Mouse (Mus musculus) MEL (cell line): ENCODE results near the gene Eef1akmt3.
A peak's percentile ranks its signal among the peaks of the same experiment; 100 is the strongest.

Experiments used
- CHD2 ChIP-seq: IDR thresholded peaks from 2 replicates; pipeline ENCODE4 v1.6.1; 2011; ENCODE audit warnings: low read length, improper control_type of control experiment
- CTCF ChIP-seq, 3 experiments: IDR thresholded peaks in 2 of 3; conservative IDR thresholded peaks in 1 of 3; 2 replicates each; pipeline ENCODE4 v1.5.1; 2011 to 2012; ENCODE audit warnings: low read length in 3 of 3, low read depth in 2 of 3, mild to moderate bottlenecking in 2 of 3, improper control_type of control experiment in 1 of 3, inconsistent platforms in 1 of 3, mixed read lengths in 1 of 3, moderate library complexity in 1 of 3; ENCODE audit not compliant: control insufficient read depth in 1 of 3, insufficient read depth in 1 of 3, poor library complexity in 1 of 3, severe bottlenecking in 1 of 3
- EP300 ChIP-seq, 2 experiments: IDR thresholded peaks; 2 replicates each; pipeline ENCODE4 v1.6.1; 2011; ENCODE audit warnings: improper control_type of control experiment in 2 of 2, low read length in 2 of 2, low read depth in 1 of 2, mild to moderate bottlenecking in 1 of 2
- GATA1 ChIP-seq: IDR thresholded peaks from 2 replicates; pipeline ENCODE4 v1.6.1; 2011; ENCODE audit warnings: low read depth, low read length, improper control_type of control experiment
- HCFC1 ChIP-seq: IDR thresholded peaks from 2 replicates; pipeline ENCODE4 v1.6.1; 2012; ENCODE audit warnings: low read depth, mild to moderate bottlenecking, inconsistent platforms, low read length, improper control_type of control experiment, moderate library complexity
- JUND ChIP-seq: IDR thresholded peaks from 2 replicates; pipeline ENCODE4 v1.6.1; 2011; ENCODE audit warnings: low read depth, mild to moderate bottlenecking, improper control_type of control experiment, low read length
- MAX ChIP-seq: IDR thresholded peaks from 2 replicates; pipeline ENCODE4 v1.6.1; 2011; ENCODE audit warnings: low read length, improper control_type of control experiment
- NELFE ChIP-seq: IDR thresholded peaks from 2 replicates; pipeline ENCODE4 v1.6.1; 2011; ENCODE audit warnings: low read depth, low read length, improper control_type of control experiment
- POLR2A ChIP-seq, 2 experiments: IDR thresholded peaks; 2 replicates each; pipeline ENCODE4 v1.6.1; 2011 to 2012; ENCODE audit warnings: low read length in 2 of 2, mild to moderate bottlenecking in 2 of 2, control low read depth in 1 of 2, improper control_type of control experiment in 1 of 2, low read depth in 1 of 2, moderate library complexity in 1 of 2; ENCODE audit not compliant: control insufficient read depth in 1 of 2, insufficient read depth in 1 of 2, poor library complexity in 1 of 2
- USF2 ChIP-seq, 2 experiments: IDR thresholded peaks; 2 replicates each; pipeline ENCODE4 v1.6.1; 2011 to 2012; ENCODE audit warnings: improper control_type of control experiment in 2 of 2, low read length in 2 of 2, borderline replicate concordance in 1 of 2, inconsistent platforms in 1 of 2, low read depth in 1 of 2, mild to moderate bottlenecking in 1 of 2; ENCODE audit not compliant: insufficient read depth in 1 of 2
- ZKSCAN1 ChIP-seq: IDR thresholded peaks from 2 replicates; pipeline ENCODE4 v1.6.1; 2012; ENCODE audit warnings: low read depth, mild to moderate bottlenecking, inconsistent platforms, low read length, improper control_type of control experiment, moderate library complexity

- TF ChIP-seq MAX = no peak
- TF ChIP-seq JUND = no peak
- TF ChIP-seq NELFE = no peak
- no peak for TF ChIP-seq EP300 (IDR thresholded peaks at IDR 0.05; ENCODE audit: low read depth in 1 of 2, low read length in 2 of 2)
- peak; percentile 90 to 96 (median 96) for TF ChIP-seq CTCF (IDR thresholded peaks at IDR 0.05 in 2 of 3, conservative IDR thresholded peaks at IDR 0.05 in 1 of 3; ENCODE audit: control insufficient read depth in 1 of 3, insufficient read depth in 1 of 3, low read depth in 2 of 3, low read length in 3 of 3, poor library complexity in 1 of 3, severe bottlenecking in 1 of 3)
- 0 out of 2 replicates have a peak, but pooled peaks have one; percentile 15 for TF ChIP-seq HCFC1
- TF ChIP-seq POLR2A (IDR thresholded peaks at IDR 0.05; ENCODE audit: control insufficient read depth in 1 of 2, insufficient read depth in 1 of 2, low read depth in 1 of 2, low read length in 2 of 2, poor library complexity in 1 of 2) = no peak
- no peak for TF ChIP-seq ZKSCAN1
- no peak for TF ChIP-seq CHD2
- no peak for TF ChIP-seq USF2 (IDR thresholded peaks at IDR 0.05; ENCODE audit: borderline replicate concordance in 1 of 2, insufficient read depth in 1 of 2, low read depth in 1 of 2, low read length in 2 of 2)
- no peak for TF ChIP-seq GATA1
These were observed 16.8 kb upstream of the Eef1akmt3 start for GRCm38 (mm10) chr10:127058161-127058560.
